Mouse (Mus musculus) small intestine, adult 2 months (tissue): ENCODE measurements around the gene Utp20.

ENCODE experiments used
- CTCF ChIP-seq: fragments of 200-500 bp; IDR thresholded peaks from 2 replicates; pipeline ENCODE4 v1.5.1; 2012; ENCODE audit warnings: low read depth, mild to moderate bottlenecking, control low read depth, inconsistent platforms, low read length, moderate library complexity, mixed read lengths; ENCODE audit not compliant: insufficient replicate concordance, insufficient read length; ENCODE audit errors: extremely low read depth
- POLR2A ChIP-seq: fragments of 200-500 bp; IDR thresholded peaks from 2 replicates; pipeline ENCODE4 v1.6.1; 2012; ENCODE audit warnings: low read depth, mild to moderate bottlenecking, control low read depth, inconsistent platforms, low read length, moderate library complexity

- TF ChIP-seq CTCF (no peak), POLR2A (no peak)
These were observed 108.9 kb downstream of the Utp20 start for GRCm38 (mm10) chr10:88717756-88718025.
